Mouse (Mus musculus) kidney, postnatal 10 days (tissue): ENCODE measurements around the gene Cd83.

ENCODE experiments used
- DNase-seq: peaks from one replicate; pipeline ENCODE4 v3.0.0; 2021; ENCODE audit warnings: mixed read lengths

The Cd83 gene

GRCm38 (mm10) chr13:43807272-43807675 is 22.7 kb downstream of the Cd83 start:
- no peak for DNase-seq

- DNase-seq: no peak
Observed at GRCm38 (mm10) chr13:43810621-43811020, 26.0 kb downstream of the Cd83 start.

- no peak for DNase-seq
Observed at GRCm38 (mm10) chr13:43811835-43812234, 27.3 kb downstream of the Cd83 start.

GRCm38 (mm10) chr13:43813431-43813830 is 28.9 kb downstream of the Cd83 start:
- DNase-seq: no peak

- no peak for DNase-seq
Observed at GRCm38 (mm10) chr13:43817461-43817860, 32.9 kb downstream of the Cd83 start.

GRCm38 (mm10) chr13:43818307-43819019 is 33.9 kb downstream of the Cd83 start:
- no peak for DNase-seq

- no peak for DNase-seq
Observed at GRCm38 (mm10) chr13:43819020-43819310, 34.4 kb downstream of the Cd83 start.

- DNase-seq: no peak
Observed at GRCm38 (mm10) chr13:43820071-43820470, 35.5 kb downstream of the Cd83 start.

GRCm38 (mm10) chr13:43822306-43822705 is 37.7 kb downstream of the Cd83 start:
- no peak for DNase-seq

GRCm38 (mm10) chr13:43828648-43829047 is 44.1 kb downstream of the Cd83 start:
- no peak for DNase-seq

GRCm38 (mm10) chr13:43830892-43831673 is 46.5 kb downstream of the Cd83 start:
- DNase-seq: peak; percentile 73

GRCm38 (mm10) chr13:43832731-43833130 is 48.2 kb downstream of the Cd83 start:
- no peak for DNase-seq

- no peak for DNase-seq
Observed at GRCm38 (mm10) chr13:43836376-43836775, 51.8 kb downstream of the Cd83 start.

GRCm38 (mm10) chr13:43837812-43838211 is 53.2 kb downstream of the Cd83 start:
- no peak for DNase-seq

- no peak for DNase-seq
Observed at GRCm38 (mm10) chr13:43845151-43845550, 60.6 kb downstream of the Cd83 start.

- DNase-seq: no peak
Observed at GRCm38 (mm10) chr13:43847186-43847585, 62.6 kb downstream of the Cd83 start.

- peak; percentile 19 for DNase-seq
Observed at GRCm38 (mm10) chr13:43849816-43850215, 65.2 kb downstream of the Cd83 start.

GRCm38 (mm10) chr13:43851108-43851507 is 66.5 kb downstream of the Cd83 start:
- no peak for DNase-seq
